Mouse (Mus musculus) lung, embryonic 14.5 days (tissue): ENCODE results near the gene Olfr1392. TPM values are rescaled to one million over a fixed set of nuclear protein-coding genes. Genes with fewer than 3 reads are reported as not detected.

Experiments
- ATAC-seq: fragments of 200-750 bp; cut with Nextera tagmentation; 2 replicates; pipeline ENCODE4 v1.8.0; 2017; ENCODE audit warnings: mild to moderate bottlenecking, moderate TSS enrichment, moderate library complexity; ENCODE audit not compliant: insufficient read depth
- DNase-seq: peaks from one replicate; pipeline ENCODE4 v3.0.0-alpha.2; 2015
- H3K27ac ChIP-seq: fragments of 300-500 bp; sonication (generic); 2 replicates; pipeline ENCODE4 v1.5.1; 2014; ENCODE audit warnings: low read depth, mild to moderate bottlenecking, moderate library complexity
- H3K27me3 ChIP-seq: fragments of 300-500 bp; sonication (generic); 2 replicates; pipeline ENCODE4 v1.6.1; 2014; ENCODE audit warnings: low read length, control low read depth; ENCODE audit not compliant: insufficient read depth
- H3K36me3 ChIP-seq: fragments of 300-500 bp; sonication (generic); 2 replicates; pipeline ENCODE4 v1.6.1; 2014; ENCODE audit warnings: control low read depth; ENCODE audit not compliant: insufficient read depth
- H3K4me1 ChIP-seq: fragments of 300-500 bp; sonication (generic); 2 replicates; pipeline ENCODE4 v1.6.1; 2014; ENCODE audit warnings: antibody characterized with exemption, control low read depth; ENCODE audit not compliant: insufficient read depth
- H3K4me2 ChIP-seq: fragments of 300-500 bp; sonication (generic); 2 replicates; pipeline ENCODE4 v1.6.1; 2014; ENCODE audit warnings: mild to moderate bottlenecking
- H3K4me3 ChIP-seq: fragments of 300-500 bp; sonication (generic); 2 replicates; pipeline ENCODE4 v1.5.1; 2014; ENCODE audit warnings: low read depth, low read length
- H3K9ac ChIP-seq: fragments of 300-500 bp; sonication (generic); 2 replicates; pipeline ENCODE4 v1.6.1; 2014
- H3K9me3 ChIP-seq: fragments of 300-500 bp; sonication (generic); 2 replicates; pipeline ENCODE4 v1.6.1; 2016; ENCODE audit warnings: low read depth, low read length, control low read depth
- CTCF ChIP-seq: IDR thresholded peaks from 2 replicates; pipeline ENCODE4 v1.5.1; 2016; ENCODE audit warnings: antibody characterized with exemption, low read depth
- WGBS: fragments of 180-500 bp; shearing (Covaris S2); extraction: QIAGEN DNeasy Blood & Tissue Kit; methylation state at CpG from one replicate; pipeline ENCODE4 v1.1.7; 2014; 5-methylcytosine and 5-hydroxymethylcytosine counted together
- polyA plus RNA-seq: library from polyadenylated mRNA; unstranded; fragments of >200 nt; fragmentation: Nextera tagmentation; extraction: Ambion mirVana; gene quantifications from 2 replicates; pipeline ENCODE4 v1.2.1, GENCODE M21; 2014

Olfr1392 gene
- polyA plus RNA-seq, 1 experiment from 2014 or later: not detected

GRCm38 (mm10) chr11:49247255-49247654 is 37.8 kb upstream of the Olfr1392 start:
- no peaks in the 10 kb centered on the region for H3K36me3 ChIP-seq
- DNase-seq (no peak), ATAC-seq (no peak)
- WGBS: 37% methylated on average over 2 of the region's 2 CpGs
- H3K27me3 ChIP-seq: no peaks in the 10 kb centered on the region
- no peak overlapping the region for H3K4me2 ChIP-seq
- H3K4me1 ChIP-seq: peaks cover 21% of the 10 kb centered on the region
- no peak overlapping the region; the same call in 1 of the 2 replicates for H3K27ac ChIP-seq
- no peak overlapping the region for H3K9ac ChIP-seq
- no peak overlapping the region for H3K4me3 ChIP-seq
- TF ChIP-seq CTCF: no peak
- no peaks in the 10 kb centered on the region for H3K9me3 ChIP-seq

GRCm38 (mm10) chr11:49248226-49248973 is 36.7 kb upstream of the Olfr1392 start:
- Histone ChIP-seq H3K27ac (peak overlapping the region; percentile 93; the same call in 1 of the 2 replicates), H3K36me3 (0 out of 2 replicates have a peak, but pooled peaks cover 4% of the 10 kb centered on the region), H3K9ac (no peak overlapping the region), H3K4me1 (peaks cover 21% of the 10 kb centered on the region), H3K27me3 (no peaks in the 10 kb centered on the region), H3K4me3 (no peak overlapping the region), H3K4me2 (no peak overlapping the region; the same call in 1 of the 2 replicates), H3K9me3 (no peaks in the 10 kb centered on the region)
- DNase-seq (peak; percentile 59), ATAC-seq (no peak)
- no peak for TF ChIP-seq CTCF
- 48% methylated on average over 6 of the region's 6 CpGs for WGBS

GRCm38 (mm10) chr11:49248974-49249700 is 35.9 kb upstream of the Olfr1392 start:
- no peak for TF ChIP-seq CTCF
- Histone ChIP-seq H3K27me3 (no peaks in the 10 kb centered on the region), H3K36me3 (peaks cover 12% of the 10 kb centered on the region; the same call in 1 of the 2 replicates), H3K9ac (no peak overlapping the region), H3K4me3 (no peak overlapping the region), H3K4me1 (peaks cover 21% of the 10 kb centered on the region), H3K9me3 (no peaks in the 10 kb centered on the region), H3K27ac (peak overlapping the region; percentile 93), H3K4me2 (peak overlapping the region; percentile 86)
- ATAC-seq (no peak), DNase-seq (no peak)
- 68% methylated on average over 6 of the region's 6 CpGs for WGBS

GRCm38 (mm10) chr11:49249811-49250421 is 35.2 kb upstream of the Olfr1392 start:
- H3K27me3 ChIP-seq: no peaks in the 10 kb centered on the region
- H3K36me3 ChIP-seq: peaks cover 19% of the 10 kb centered on the region; the same call in 1 of the 2 replicates
- H3K4me2 ChIP-seq: peak overlapping the region; percentile 86
- ATAC-seq (no peak), DNase-seq (peak; percentile 17)
- H3K4me3 ChIP-seq: peak overlapping the region; percentile 74
- H3K9ac ChIP-seq: peak overlapping the region; percentile 89
- peak overlapping the region; percentile 93 for H3K27ac ChIP-seq
- WGBS: 15% methylated on average over 10 of the region's 10 CpGs
- TF ChIP-seq CTCF: no peak
- H3K4me1 ChIP-seq: peaks cover 18% of the 10 kb centered on the region
- no peaks in the 10 kb centered on the region for H3K9me3 ChIP-seq

GRCm38 (mm10) chr11:49250422-49251379 is 34.4 kb upstream of the Olfr1392 start:
- Histone ChIP-seq H3K9me3 (no peaks in the 10 kb centered on the region), H3K9ac (peak overlapping the region; percentile 89), H3K27ac (peak overlapping the region; percentile 93), H3K4me1 (peaks cover 14% of the 10 kb centered on the region), H3K36me3 (peaks cover 27% of the 10 kb centered on the region; the same call in 1 of the 2 replicates), H3K27me3 (no peaks in the 10 kb centered on the region), H3K4me3 (peak overlapping the region; percentile 74), H3K4me2 (peak overlapping the region; percentile 86)
- ATAC-seq: peak; percentile 98
- DNase-seq: peak; percentile 92
- peak; percentile 45 for TF ChIP-seq CTCF
- 1% methylated on average over 44 of the region's 45 CpGs for WGBS

- Histone ChIP-seq H3K4me3 (peak overlapping the region; percentile 74), H3K9me3 (no peaks in the 10 kb centered on the region), H3K9ac (peak overlapping the region; percentile 89), H3K4me2 (peak overlapping the region; percentile 86), H3K4me1 (peaks cover 14% of the 10 kb centered on the region), H3K36me3 (peaks cover 32% of the 10 kb centered on the region; the same call in 1 of the 2 replicates), H3K27me3 (no peaks in the 10 kb centered on the region), H3K27ac (no peak overlapping the region)
- no peak for TF ChIP-seq CTCF
- 47% methylated on average over 7 of the region's 7 CpGs for WGBS
- DNase-seq: no peak
- no peak for ATAC-seq
Observed at GRCm38 (mm10) chr11:49251380-49251761, 33.7 kb upstream of the Olfr1392 start.
